Mouse (Mus musculus): ENCODE data around the gene Nbas. TPM values are rescaled to one million over a fixed set of nuclear protein-coding genes. Genes with fewer than 3 reads are reported as not detected.

Gene Nbas
- polyA plus RNA-seq (2015; fragmentation: Nextera tagmentation; extraction: Ambion mirVana): 11.5 and 12.4 TPM in 2 replicates

GRCm38 (mm10) chr12:13268826-13269449 is at the start of gene Nbas:
Gene Nbas (plus strand): TSS chr12:13269133.

GRCm38 (mm10) chr12:13248691-13249572 is 20.0 kb upstream of the Nbas start, which contains the start of gene Ddx1:
Gene Ddx1 (minus strand): TSS chr12:13249213.

Other genes starting within 250 kb of the Nbas start
- gene Ddx1, start 19.9 kb upstream of the Nbas start, polyA plus RNA-seq (2015; fragmentation: Nextera tagmentation; extraction: Ambion mirVana): 72.1 and 81.5 TPM in 2 replicates

Data from urinary bladder, postnatal 0 days (tissue).